Mouse (Mus musculus): ENCODE measurements around the gene Sec24d. TPM values are rescaled to one million over a fixed set of nuclear protein-coding genes. Genes with fewer than 3 reads are reported as not detected.
A peak's percentile ranks its signal among the peaks of the same experiment; 100 is the strongest.
"Not testable (repeated sequence)": the region's sequence is repeated elsewhere in the genome, so short reads cannot be mapped to it uniquely, and the experiment has no call there.

The Sec24d gene
- polyA plus RNA-seq, 1 experiment from 2014 or later: 13.1 TPM

- Histone ChIP-seq H3K9ac (no peak overlapping the region), H3K4me2 (no peak overlapping the region), H3K27me3 (no peaks in the 10 kb centered on the region), H3K27ac (replicated peaks) (no peak overlapping the region), H3K4me3 (no peak overlapping the region), H3K36me3 (no peaks in the 10 kb centered on the region), H3K9me3 (no peaks in the 10 kb centered on the region), H3K4me1 (replicated peaks) (no peaks in the 10 kb centered on the region)
- ATAC-seq (ENCODE audit: low FRiP score, low read depth): no peak
- 86% methylated on average over 6 of the region's 6 CpGs for WGBS
Observed at GRCm38 (mm10) chr3:123343690-123344089, 76.4 kb downstream of the Sec24d start.

- H3K4me3 ChIP-seq: no peak overlapping the region
- WGBS: 91% methylated on average over 12 of the region's 12 CpGs
- no peak for ATAC-seq (ENCODE audit: low FRiP score, low read depth)
Observed at GRCm38 (mm10) chr3:123348080-123348802, 81.0 kb downstream of the Sec24d start.

GRCm38 (mm10) chr3:123350602-123351001 is 83.3 kb downstream of the Sec24d start:
- H3K27ac ChIP-seq (replicated peaks): no peak overlapping the region
- H3K4me1 ChIP-seq (replicated peaks): no peaks in the 10 kb centered on the region
- H3K27me3 ChIP-seq: no peaks in the 10 kb centered on the region
- H3K4me3 ChIP-seq: no peak overlapping the region
- H3K36me3 ChIP-seq: no peaks in the 10 kb centered on the region
- H3K9me3 ChIP-seq: no peaks in the 10 kb centered on the region
- no peak overlapping the region for H3K4me2 ChIP-seq
- 85% methylated on average over 8 of the region's 8 CpGs for WGBS
- no peak overlapping the region for H3K9ac ChIP-seq
- no peak for ATAC-seq (ENCODE audit: low FRiP score, low read depth)

More at GRCm38 (mm10) chr3:123348080-123348802, 81.0 kb downstream of the Sec24d start:
- Histone ChIP-seq H3K36me3 (no peaks in the 10 kb centered on the region), H3K4me1 (replicated peaks) (no peaks in the 10 kb centered on the region), H3K27ac (replicated peaks) (no peak overlapping the region), H3K9me3 (no peaks in the 10 kb centered on the region), H3K27me3 (no peaks in the 10 kb centered on the region), H3K9ac (no peak overlapping the region), H3K4me2 (no peak overlapping the region)

- Histone ChIP-seq H3K27me3 (no peaks in the 10 kb centered on the region), H3K36me3 (no peaks in the 10 kb centered on the region), H3K9me3 (no peaks in the 10 kb centered on the region), H3K27ac (replicated peaks) (no peak overlapping the region), H3K4me2 (no peak overlapping the region), H3K4me1 (replicated peaks) (no peaks in the 10 kb centered on the region), H3K4me3 (no peak overlapping the region), H3K9ac (no peak overlapping the region)
- WGBS: 78% methylated on average over 2 of the region's 2 CpGs
- ATAC-seq (ENCODE audit: low FRiP score, low read depth): no peak
Observed at GRCm38 (mm10) chr3:123351519-123351918, 84.3 kb downstream of the Sec24d start.

GRCm38 (mm10) chr3:123353183-123353582 is 85.9 kb downstream of the Sec24d start:
- no peak overlapping the region for H3K27ac ChIP-seq (replicated peaks)

GRCm38 (mm10) chr3:123353661-123354060 is 86.4 kb downstream of the Sec24d start:
- no peaks in the 10 kb centered on the region for H3K9me3 ChIP-seq
- no peaks in the 10 kb centered on the region for H3K4me1 ChIP-seq (replicated peaks)
- H3K9ac ChIP-seq: no peak overlapping the region
- H3K4me2 ChIP-seq: no peak overlapping the region
- no peak overlapping the region for H3K27ac ChIP-seq (replicated peaks)
- H3K4me3 ChIP-seq: no peak overlapping the region
- 90% methylated on average over 12 of the region's 12 CpGs for WGBS
- H3K36me3 ChIP-seq: no peaks in the 10 kb centered on the region
- H3K27me3 ChIP-seq: no peaks in the 10 kb centered on the region
- ATAC-seq (ENCODE audit: low FRiP score, low read depth): no peak

More at GRCm38 (mm10) chr3:123353183-123353582, 85.9 kb downstream of the Sec24d start:
- H3K4me2 ChIP-seq: no peak overlapping the region
- H3K27me3 ChIP-seq: no peaks in the 10 kb centered on the region
- H3K9ac ChIP-seq: no peak overlapping the region
- no peaks in the 10 kb centered on the region for H3K4me1 ChIP-seq (replicated peaks)
- no peaks in the 10 kb centered on the region for H3K9me3 ChIP-seq
- H3K4me3 ChIP-seq: no peak overlapping the region
- WGBS: 68% methylated on average over 6 of the region's 6 CpGs
- 0 out of 2 replicates have a peak, but pooled peaks have one; percentile 45 for ATAC-seq (ENCODE audit: low FRiP score, low read depth)
- H3K36me3 ChIP-seq: no peaks in the 10 kb centered on the region

GRCm38 (mm10) chr3:123354388-123354787 is 87.1 kb downstream of the Sec24d start:
- no peak overlapping the region for H3K4me3 ChIP-seq
- 93% methylated on average over 9 of the region's 9 CpGs for WGBS
- no peak overlapping the region for H3K4me2 ChIP-seq
- no peak overlapping the region for H3K9ac ChIP-seq
- no peaks in the 10 kb centered on the region for H3K4me1 ChIP-seq (replicated peaks)
- H3K27me3 ChIP-seq: no peaks in the 10 kb centered on the region
- no peaks in the 10 kb centered on the region for H3K36me3 ChIP-seq
- H3K9me3 ChIP-seq: no peaks in the 10 kb centered on the region
- no peak overlapping the region for H3K27ac ChIP-seq (replicated peaks)
- ATAC-seq (ENCODE audit: low FRiP score, low read depth): no peak

GRCm38 (mm10) chr3:123356377-123356991 is 89.2 kb downstream of the Sec24d start:
- H3K27ac ChIP-seq (replicated peaks): no peak overlapping the region
- H3K4me3 ChIP-seq: no peak overlapping the region
- H3K4me1 ChIP-seq (replicated peaks): no peaks in the 10 kb centered on the region
- no peak for ATAC-seq (ENCODE audit: low FRiP score, low read depth)
- WGBS: 76% methylated on average over 4 of the region's 4 CpGs
- H3K4me2 ChIP-seq: no peak overlapping the region
- no peak overlapping the region for H3K9ac ChIP-seq
- no peaks in the 10 kb centered on the region for H3K36me3 ChIP-seq
- H3K9me3 ChIP-seq: no peaks in the 10 kb centered on the region
- H3K27me3 ChIP-seq: no peaks in the 10 kb centered on the region

GRCm38 (mm10) chr3:123366820-123367219 is 99.6 kb downstream of the Sec24d start:
- H3K9ac ChIP-seq; H3K4me2 ChIP-seq; H3K9me3 ChIP-seq; H3K27me3 ChIP-seq; H3K27ac ChIP-seq (replicated peaks); ATAC-seq (ENCODE audit: low FRiP score, low read depth); H3K4me3 ChIP-seq; H3K4me1 ChIP-seq (replicated peaks): not testable (repeated sequence)
- peaks cover 27% of the 10 kb centered on the region; the same call in 1 of the 2 replicates for H3K36me3 ChIP-seq
- WGBS: 100% methylated on average over 2 of the region's 2 CpGs

- no peak for ATAC-seq (ENCODE audit: low FRiP score, low read depth)
- Histone ChIP-seq H3K4me3 (no peak overlapping the region), H3K9me3 (no peaks in the 10 kb centered on the region), H3K36me3 (peaks cover 24% of the 10 kb centered on the region; the same call in 1 of the 2 replicates), H3K9ac (no peak overlapping the region), H3K27me3 (no peaks in the 10 kb centered on the region), H3K4me1 (replicated peaks) (no peaks in the 10 kb centered on the region), H3K27ac (replicated peaks) (no peak overlapping the region), H3K4me2 (no peak overlapping the region)
- WGBS: 94% methylated on average over 12 of the region's 12 CpGs
Observed at GRCm38 (mm10) chr3:123369161-123369560, 101.9 kb downstream of the Sec24d start.

- 94% methylated on average over 5 of the region's 5 CpGs for WGBS
- ATAC-seq (ENCODE audit: low FRiP score, low read depth): no peak
Observed at GRCm38 (mm10) chr3:123370927-123371326, 103.7 kb downstream of the Sec24d start.

GRCm38 (mm10) chr3:123371766-123372535 is 104.7 kb downstream of the Sec24d start:
- Histone ChIP-seq H3K9me3 (no peaks in the 10 kb centered on the region), H3K36me3 (peaks cover 27% of the 10 kb centered on the region), H3K4me3 (no peak overlapping the region), H3K9ac (no peak overlapping the region), H3K4me2 (no peak overlapping the region), H3K27ac (replicated peaks) (no peak overlapping the region), H3K4me1 (replicated peaks) (no peaks in the 10 kb centered on the region), H3K27me3 (no peaks in the 10 kb centered on the region)
- peak; percentile 74 for ATAC-seq (ENCODE audit: low FRiP score, low read depth)
- whole genome bisulfite sequencing: 36% methylated on average over 11 of the region's 11 CpGs

More at GRCm38 (mm10) chr3:123370927-123371326, 103.7 kb downstream of the Sec24d start:
- no peak overlapping the region for H3K4me3 ChIP-seq
- no peaks in the 10 kb centered on the region for H3K9me3 ChIP-seq
- H3K9ac ChIP-seq: no peak overlapping the region
- H3K4me2 ChIP-seq: no peak overlapping the region
- H3K36me3 ChIP-seq: peaks cover 27% of the 10 kb centered on the region; the same call in 1 of the 2 replicates
- no peaks in the 10 kb centered on the region for H3K27me3 ChIP-seq
- H3K4me1 ChIP-seq (replicated peaks): no peaks in the 10 kb centered on the region
- no peak overlapping the region for H3K27ac ChIP-seq (replicated peaks)
